Mouse (Mus musculus): ENCODE data around the gene Cnbd2.

- TF ChIP-seq CTCF (IDR thresholded peaks at IDR 0.05; ENCODE audit: low read depth, low read length), result no peak
- no peak for TF ChIP-seq POLR2A (IDR thresholded peaks at IDR 0.05; ENCODE audit: borderline replicate concordance, low read depth, low read length)
Observed at GRCm38 (mm10) chr2:156288222-156288621, 23.9 kb upstream of the Cnbd2 start.

Data from bone marrow macrophage, adult 2 months (primary cell).